Mouse (Mus musculus): ENCODE measurements around the gene Mks1.

Gene Mks1

GRCm38 (mm10) chr11:87875436-87875835 lies 22.4 kb downstream of the Mks1 start, which contains the start of gene Epx:
TSS of gene Epx (minus strand) at chr11:87875536.
- DNase-seq (ENCODE audit: low spot score) = no peak

DNA sequence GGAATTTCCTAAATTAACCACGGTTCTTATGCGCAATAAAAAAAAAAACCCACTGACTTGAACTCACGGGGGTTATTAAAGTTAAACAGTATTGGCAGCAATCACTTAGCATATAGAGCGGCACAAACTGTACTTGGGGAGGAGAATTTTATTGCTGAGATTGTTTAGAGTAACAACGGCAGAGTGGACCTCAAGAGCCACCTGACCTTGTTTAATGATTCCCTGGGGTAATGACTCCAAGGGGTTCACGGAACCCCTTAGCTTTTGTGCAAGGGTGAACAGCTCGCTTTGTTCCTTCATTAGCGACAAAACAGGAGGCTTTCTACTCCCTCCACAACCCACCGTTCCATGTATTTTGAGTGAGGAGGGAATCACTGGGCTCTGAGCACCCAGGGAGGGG lies 26.8 kb downstream of the Mks1 start:
- DNase-seq (ENCODE audit: low spot score) = no peak

DNA sequence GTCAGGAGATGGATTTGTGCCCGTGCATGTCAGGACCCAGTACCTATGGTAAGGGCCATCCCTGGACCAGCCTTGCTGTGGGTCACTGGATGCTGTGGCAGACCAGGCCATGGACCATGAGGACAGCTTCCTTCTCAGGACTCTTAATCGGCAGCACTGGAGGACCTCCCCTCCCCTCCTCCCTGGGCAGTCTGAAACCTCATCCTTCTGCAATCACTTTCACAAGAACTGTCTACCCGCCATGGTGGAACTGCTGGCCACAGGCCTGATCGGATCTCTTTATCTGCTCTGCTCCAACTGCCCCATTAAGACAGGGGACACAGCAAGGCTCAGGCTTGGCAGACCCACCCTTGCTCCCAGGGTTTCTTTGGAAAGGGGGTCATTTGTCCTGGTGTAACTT lies 28.7 kb downstream of the Mks1 start:
- no peak for DNase-seq (ENCODE audit: low spot score)

DNA sequence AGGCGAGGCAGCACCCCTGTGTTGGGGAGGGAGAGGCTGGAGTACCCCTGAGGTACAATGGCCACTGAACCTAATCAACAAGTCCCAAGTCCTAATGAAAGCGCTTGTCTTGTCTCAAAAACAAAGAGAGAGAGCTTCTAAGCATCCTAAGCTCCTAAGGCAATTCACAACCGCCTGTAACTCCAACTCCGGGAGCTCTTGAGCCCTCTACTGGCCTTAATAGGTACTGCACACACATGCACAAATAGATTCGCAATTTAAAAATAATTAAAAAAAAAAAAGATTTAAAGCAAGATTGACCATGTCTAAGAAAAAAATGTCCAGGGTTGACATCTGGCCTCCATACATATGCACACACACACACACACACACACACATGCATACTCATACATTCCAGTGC lies 30.5 kb downstream of the Mks1 start:
- no peak for DNase-seq (ENCODE audit: low spot score)

DNA sequence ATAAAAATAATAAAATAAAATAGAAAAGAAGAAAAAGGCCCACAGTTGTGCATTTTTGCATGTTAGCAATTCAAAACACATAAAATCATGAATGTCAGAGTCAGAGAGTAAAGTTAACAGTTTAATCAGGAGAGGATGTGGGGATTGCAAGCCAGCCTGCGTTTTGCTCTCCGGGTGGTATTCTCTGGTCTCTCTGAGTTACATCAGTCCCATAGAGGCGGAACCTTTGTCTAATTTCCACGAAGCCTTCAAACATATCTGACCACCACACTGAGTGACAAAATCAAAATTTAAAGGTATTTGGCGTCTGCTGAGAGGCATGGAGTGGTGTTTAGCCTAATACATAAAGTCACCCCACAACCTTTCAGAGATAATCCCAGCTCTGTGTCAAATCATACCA lies 31.8 kb downstream of the Mks1 start:
- DNase-seq (ENCODE audit: low spot score) = no peak

- DNase-seq (ENCODE audit: low spot score) = no peak
Observed at GRCm38 (mm10) chr11:87892168-87892567, 39.2 kb downstream of the Mks1 start, which contains the start of gene Olfr462. TSS of gene Olfr462 (minus strand) at chr11:87892268.

DNA sequence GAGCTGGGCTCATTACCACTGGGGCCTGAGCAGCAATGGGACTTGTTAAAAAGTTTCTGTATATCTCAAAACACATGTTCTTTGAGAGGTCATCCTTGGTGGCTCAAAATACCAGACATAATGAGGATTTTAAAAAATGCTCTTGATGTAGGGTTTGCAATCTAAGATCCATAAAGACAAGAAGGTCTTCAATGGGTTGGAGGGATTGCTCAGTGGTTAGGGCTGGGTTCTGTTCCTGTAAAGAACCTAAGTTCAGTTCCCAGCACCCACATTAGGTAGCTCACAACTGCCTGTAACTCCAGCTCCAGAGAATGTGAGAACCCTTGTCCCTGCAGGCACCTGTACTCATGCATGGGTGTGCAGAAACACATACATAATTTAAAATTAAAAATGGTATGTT lies 44.3 kb downstream of the Mks1 start, which contains the start of gene Olfr463:
TSS of gene Olfr463 (minus strand) at position 101 of the 400 bp plus-strand sequence.
- no peak for DNase-seq (ENCODE audit: low spot score)

- DNase-seq (ENCODE audit: low spot score) = no peak
Observed at GRCm38 (mm10) chr11:87904331-87904730, 51.3 kb downstream of the Mks1 start.
